Mouse (Mus musculus) stomach, embryonic 15.5 days (tissue): ENCODE results near the gene Mkln1. TPM values are rescaled to one million over a fixed set of nuclear protein-coding genes. Genes with fewer than 3 reads are reported as not detected.

Experiments used
- ATAC-seq: fragments of 200-750 bp; cut with Nextera tagmentation; 2 replicates; pipeline ENCODE4 v1.8.0; 2017; ENCODE audit warnings: low read depth, moderate number of reproducible peaks, moderate TSS enrichment; ENCODE audit not compliant: insufficient read depth, low FRiP score
- H3K27ac ChIP-seq: fragments of 300-500 bp; sonication (generic); 2 replicates; pipeline ENCODE4 v1.5.1; 2015; ENCODE audit warnings: mild to moderate bottlenecking, inconsistent platforms
- H3K27me3 ChIP-seq: fragments of 300-500 bp; sonication (generic); replicated peaks from 2 replicates; pipeline ENCODE4 v1.6.1; 2015; ENCODE audit warnings: inconsistent platforms
- H3K36me3 ChIP-seq: fragments of 300-500 bp; sonication (generic); 2 replicates; pipeline ENCODE4 v1.6.1; 2015; ENCODE audit warnings: inconsistent platforms
- H3K4me1 ChIP-seq: fragments of 300-500 bp; sonication (generic); 2 replicates; pipeline ENCODE4 v1.6.1; 2015; ENCODE audit warnings: inconsistent platforms
- H3K4me2 ChIP-seq: fragments of 300-500 bp; sonication (generic); 2 replicates; pipeline ENCODE4 v1.6.1; 2015; ENCODE audit warnings: mild to moderate bottlenecking, inconsistent platforms
- H3K4me3 ChIP-seq: fragments of 300-500 bp; sonication (generic); replicated peaks from 2 replicates; pipeline ENCODE4 v1.5.1; 2015; ENCODE audit warnings: inconsistent platforms
- H3K9ac ChIP-seq: fragments of 300-500 bp; sonication (generic); 2 replicates; pipeline ENCODE4 v1.6.1; 2015; ENCODE audit warnings: inconsistent platforms
- H3K9me3 ChIP-seq: fragments of 300-500 bp; sonication (generic); 2 replicates; pipeline ENCODE4 v1.6.1; 2016; ENCODE audit warnings: inconsistent platforms
- WGBS: fragments of 180-500 bp; shearing (Covaris S2); methylation state at CpG from one replicate; pipeline ENCODE4 v1.1.7; 2015; 5-methylcytosine and 5-hydroxymethylcytosine counted together
- polyA plus RNA-seq: library from polyadenylated mRNA; unstranded; fragments of >200 nt; fragmentation: Nextera tagmentation; extraction: Ambion mirVana; gene quantifications from 2 replicates; pipeline ENCODE4 v1.2.1, GENCODE M21; 2015

The Mkln1 gene
- polyA plus RNA-seq, 1 experiment from 2014 or later, result 165 TPM

DNA sequence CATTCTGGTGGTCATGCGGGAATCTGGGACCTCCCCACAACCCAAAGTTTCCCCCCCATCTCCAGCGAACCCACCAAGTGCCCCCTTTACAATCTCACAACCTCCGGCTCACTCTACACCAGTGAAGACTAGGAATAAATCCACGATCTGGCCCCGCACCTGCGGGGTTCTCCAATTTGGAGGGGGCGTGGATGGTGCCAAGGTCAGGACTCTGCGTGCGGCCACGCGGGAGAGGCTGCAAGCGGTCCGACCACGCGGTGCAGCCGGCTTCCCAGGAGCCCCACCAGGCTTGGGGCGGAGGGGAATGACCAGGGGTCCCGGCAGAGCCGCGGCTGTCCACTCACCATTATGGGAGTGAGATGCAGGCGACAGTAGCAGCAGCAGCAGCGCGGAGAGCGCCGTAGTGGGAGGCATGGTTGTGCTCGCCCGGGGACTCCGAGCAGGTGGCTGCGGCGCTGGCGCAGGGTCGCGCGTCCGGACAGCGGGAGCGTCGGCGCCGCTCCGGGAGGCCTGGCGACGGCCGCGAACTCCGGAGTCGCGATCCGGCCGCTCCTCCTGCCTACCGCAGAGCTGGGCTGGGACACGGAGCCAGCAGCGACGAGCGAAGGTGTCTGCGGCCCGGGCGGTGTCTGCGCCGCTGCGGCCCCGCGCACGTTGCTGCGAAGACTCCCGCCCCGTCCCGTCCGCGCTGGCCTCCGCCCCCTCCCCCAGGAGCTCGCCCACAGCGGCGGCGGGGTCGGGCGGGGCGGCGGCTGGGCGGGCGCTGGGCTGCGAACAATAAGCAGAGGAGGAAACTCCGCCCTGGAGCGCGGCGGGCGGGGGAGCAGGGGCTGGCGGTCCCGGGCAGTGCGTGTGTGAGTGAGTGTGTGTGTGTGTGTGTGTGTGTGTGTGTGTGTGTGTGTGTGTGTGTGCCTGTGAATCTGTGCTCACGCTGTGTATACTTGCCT is 165.0 kb downstream of the Mkln1 start, which contains the start of gene Podxl:
Podxl (minus strand) TSS at position 747 of the 947 bp plus-strand sequence.
- Histone ChIP-seq H3K36me3 (no peaks in the 10 kb centered on the region), H3K27me3 (peaks cover 27% of the 10 kb centered on the region; the same call in 1 of the 2 replicates), H3K9ac (peak within 1 kb of the TSS; percentile 45), H3K4me1 (peaks cover 13% of the 10 kb centered on the region), H3K4me2 (peak within 1 kb of the TSS; percentile 83), H3K27ac (no peak within 1 kb of the TSS), H3K4me3 (peak within 1 kb of the TSS; percentile 62), H3K9me3 (no peaks in the 10 kb centered on the region)
- peak; percentile 87 for ATAC-seq
- under 1% methylated on average over 74 of the region's 91 CpGs for WGBS

DNA sequence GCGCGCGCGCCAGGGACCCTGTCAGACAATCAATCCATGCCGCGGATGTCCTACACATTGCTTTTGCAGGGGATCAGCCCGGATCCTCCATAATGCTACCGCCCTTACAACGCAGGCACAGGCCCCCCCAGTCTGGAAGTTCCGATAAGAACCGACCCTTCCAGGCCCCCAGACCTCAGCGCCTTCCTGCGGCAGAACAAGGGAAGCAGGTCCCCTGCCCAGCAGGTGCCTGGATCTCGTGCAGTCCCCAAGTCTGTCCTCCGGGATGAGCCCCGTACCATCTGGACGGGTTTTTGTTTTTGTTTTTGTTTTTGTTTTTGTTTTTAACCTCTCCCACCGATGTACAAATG is 165.6 kb downstream of the Mkln1 start:
- Histone ChIP-seq H3K9ac (0 out of 2 replicates have a peak overlapping the region, but pooled peaks have one; percentile 0), H3K27me3 (peaks cover 27% of the 10 kb centered on the region; the same call in 1 of the 2 replicates), H3K4me2 (peak overlapping the region; percentile 83), H3K4me3 (peak overlapping the region; percentile 62), H3K9me3 (no peaks in the 10 kb centered on the region), H3K4me1 (peaks cover 13% of the 10 kb centered on the region), H3K27ac (no peak overlapping the region), H3K36me3 (no peaks in the 10 kb centered on the region)
- under 1% methylated on average over 18 of the region's 18 CpGs for WGBS
- no peak; the same call in 1 of the 2 replicates for ATAC-seq

DNA sequence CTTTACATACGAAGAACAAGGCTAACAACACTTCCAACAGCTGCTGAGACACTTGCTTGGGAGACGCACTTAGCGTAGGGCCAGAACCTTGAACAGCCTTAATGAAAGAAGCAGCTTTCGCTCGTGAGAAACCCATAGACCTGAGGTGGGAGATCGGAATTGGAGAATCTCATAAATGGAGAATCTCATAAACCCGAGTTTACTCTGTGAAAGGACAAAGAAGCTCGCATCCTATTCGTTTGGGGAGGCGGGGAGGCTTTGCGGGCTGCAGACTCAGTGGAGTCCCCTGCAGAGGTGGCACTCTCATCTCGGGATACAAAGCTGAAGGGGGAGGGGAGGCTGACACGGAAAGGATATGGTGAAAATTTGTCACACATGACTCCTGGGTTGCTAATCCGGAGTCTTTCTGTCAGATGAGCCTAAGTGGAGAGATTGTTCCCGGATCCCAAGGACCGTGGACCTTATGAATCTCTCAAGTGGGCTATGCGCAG is 166.4 kb downstream of the Mkln1 start:
- WGBS, result 10% methylated on average over 17 of the region's 17 CpGs
- Histone ChIP-seq H3K36me3 (no peaks in the 10 kb centered on the region), H3K27me3 (peaks cover 27% of the 10 kb centered on the region; the same call in 1 of the 2 replicates), H3K27ac (no peak overlapping the region), H3K9me3 (no peaks in the 10 kb centered on the region), H3K9ac (no peak overlapping the region), H3K4me2 (peak overlapping the region; percentile 83), H3K4me3 (peak overlapping the region; percentile 7; the same call in 1 of the 2 replicates), H3K4me1 (peaks cover 13% of the 10 kb centered on the region)
- no peak for ATAC-seq

Other genes with a start within 250 kb of the Mkln1 start
- gene Podxl, start 165.2 kb downstream of the Mkln1 start, polyA plus RNA-seq, result 26.9 and 27.1 TPM in 2 replicates